Mouse (Mus musculus) heart, adult 2 months (tissue): Measurements from ENCODE around the gene Rad52.

ENCODE experiments used
- CTCF ChIP-seq: fragments of 200-600 bp; IDR thresholded peaks from 2 replicates; pipeline ENCODE4 v1.8.1; 2022; ENCODE audit warnings: antibody characterized with exemption, mild to moderate bottlenecking, moderate library complexity
- POLR2A ChIP-seq: fragments of 200-500 bp; IDR thresholded peaks from 2 replicates; pipeline ENCODE4 v1.6.1; 2011; ENCODE audit warnings: mild to moderate bottlenecking, low read depth, low read length, control low read depth; ENCODE audit not compliant: insufficient read depth

- TF ChIP-seq POLR2A (no peak), CTCF (no peak)
Measured at GRCm38 (mm10) chr6:119892711-119893110, 9.8 kb upstream of the Rad52 start.
